20 mouse cellular contexts compared by ENCODE assay signal in genomic region chr15:87105951-87106350, GRCm38 (mm10).
"Had no signal": no experiment of that assay in that cellular context is flagged by ENCODE, and none has a peak within 500 bp of the region (broad histone marks: within the 10 kb centered on the region; RNA-seq: fewer than 3 reads in every experiment).

No protein-coding gene starts in this region.

- DNase-seq: kidney, adult 18-20 months; kidney, adult 9 months; kidney, postnatal 14 days; kidney, postnatal 4 days; liver; lung, adult 18-20 months; lung, postnatal 10 days; lung, postnatal 36 days; thymus, postnatal 36 days had no signal

- H3K4me3 ChIP-seq: limb, embryonic 10.5 days; limb, embryonic 13.5 days; liver, embryonic 12.5 days; liver, embryonic 15.5 days; lung, embryonic 15.5 days; megakaryocyte, embryonic 14.5 days; midbrain, embryonic 10.5 days; midbrain, embryonic 13.5 days; myocyte had no signal

- H3K9me3 ChIP-seq: limb, embryonic 10.5 days; liver, embryonic 15.5 days; lung, embryonic 15.5 days; midbrain, embryonic 10.5 days had no signal

- H3K27ac ChIP-seq: limb, embryonic 10.5 days; limb, embryonic 13.5 days; liver, embryonic 12.5 days; liver, embryonic 15.5 days; lung, embryonic 15.5 days; midbrain, embryonic 10.5 days; midbrain, embryonic 13.5 days; stomach, postnatal 0 days had no signal

- H3K4me2 ChIP-seq: limb, embryonic 13.5 days; liver, embryonic 12.5 days; liver, embryonic 15.5 days; lung, embryonic 15.5 days; midbrain, embryonic 13.5 days had no signal

- ATAC-seq: liver, embryonic 12.5 days; midbrain, embryonic 13.5 days; midbrain, embryonic 16.5 days had no signal

- H3K4me1 ChIP-seq: limb, embryonic 10.5 days; limb, embryonic 13.5 days; liver, embryonic 12.5 days; liver, embryonic 15.5 days; lung, embryonic 15.5 days; megakaryocyte, embryonic 14.5 days; midbrain, embryonic 10.5 days; midbrain, embryonic 13.5 days had no signal

- H3K27me3 ChIP-seq: liver, embryonic 12.5 days; liver, embryonic 15.5 days; lung, embryonic 15.5 days; megakaryocyte, embryonic 14.5 days; midbrain, embryonic 13.5 days had no signal

- H3K9ac ChIP-seq: limb, embryonic 13.5 days; liver, embryonic 12.5 days; liver, embryonic 15.5 days; lung, embryonic 15.5 days; midbrain, embryonic 13.5 days had no signal

- H3K36me3 ChIP-seq: limb, embryonic 10.5 days; limb, embryonic 13.5 days; liver, embryonic 12.5 days; liver, embryonic 15.5 days; lung, embryonic 15.5 days; midbrain, embryonic 10.5 days; midbrain, embryonic 13.5 days had no signal
